Mouse (Mus musculus): ENCODE measurements around the gene Acsl6. TPM values are rescaled to one million over a fixed set of nuclear protein-coding genes. Genes with fewer than 3 reads are reported as not detected.

Gene Acsl6
- polyA plus RNA-seq (2015; fragmentation: Nextera tagmentation; extraction: Ambion mirVana) = 1.7 and 2.6 TPM in 2 replicates

GRCm38 (mm10) chr11:54303728-54304470 is at the start of gene Acsl6:
TSS of gene Acsl6 (plus strand) at chr11:54303798.
- peak; percentile 34; the same call in 1 of the 2 replicates for ATAC-seq
- Histone ChIP-seq H3K4me1 (replicated peaks) (peaks cover 4% of the 10 kb centered on the region), H3K9ac (peak within 1 kb of the TSS; percentile 34), H3K9me3 (no peaks in the 10 kb centered on the region; the same call in 1 of the 2 replicates), H3K27me3 (replicated peaks) (peaks cover 8% of the 10 kb centered on the region; the same call in 1 of the 2 replicates), H3K4me3 (replicated peaks) (peak within 1 kb of the TSS; percentile 50), H3K4me2 (replicated peaks) (peak within 1 kb of the TSS; percentile 93), H3K27ac (no peak within 1 kb of the TSS), H3K36me3 (no peaks in the 10 kb centered on the region)
- under 1% methylated on average over 56 of the region's 59 CpGs for WGBS

GRCm38 (mm10) chr11:54254114-54254513 is 49.5 kb upstream of the Acsl6 start:
- Histone ChIP-seq H3K36me3 (no peaks in the 10 kb centered on the region), H3K4me3 (replicated peaks) (no peak overlapping the region), H3K4me2 (replicated peaks) (no peak overlapping the region), H3K9ac (no peak overlapping the region), H3K9me3 (no peaks in the 10 kb centered on the region), H3K4me1 (replicated peaks) (no peaks in the 10 kb centered on the region), H3K27me3 (replicated peaks) (no peaks in the 10 kb centered on the region), H3K27ac (no peak overlapping the region)
- ATAC-seq = no peak
- 38% methylated on average over 4 of the region's 4 CpGs for WGBS

DNA sequence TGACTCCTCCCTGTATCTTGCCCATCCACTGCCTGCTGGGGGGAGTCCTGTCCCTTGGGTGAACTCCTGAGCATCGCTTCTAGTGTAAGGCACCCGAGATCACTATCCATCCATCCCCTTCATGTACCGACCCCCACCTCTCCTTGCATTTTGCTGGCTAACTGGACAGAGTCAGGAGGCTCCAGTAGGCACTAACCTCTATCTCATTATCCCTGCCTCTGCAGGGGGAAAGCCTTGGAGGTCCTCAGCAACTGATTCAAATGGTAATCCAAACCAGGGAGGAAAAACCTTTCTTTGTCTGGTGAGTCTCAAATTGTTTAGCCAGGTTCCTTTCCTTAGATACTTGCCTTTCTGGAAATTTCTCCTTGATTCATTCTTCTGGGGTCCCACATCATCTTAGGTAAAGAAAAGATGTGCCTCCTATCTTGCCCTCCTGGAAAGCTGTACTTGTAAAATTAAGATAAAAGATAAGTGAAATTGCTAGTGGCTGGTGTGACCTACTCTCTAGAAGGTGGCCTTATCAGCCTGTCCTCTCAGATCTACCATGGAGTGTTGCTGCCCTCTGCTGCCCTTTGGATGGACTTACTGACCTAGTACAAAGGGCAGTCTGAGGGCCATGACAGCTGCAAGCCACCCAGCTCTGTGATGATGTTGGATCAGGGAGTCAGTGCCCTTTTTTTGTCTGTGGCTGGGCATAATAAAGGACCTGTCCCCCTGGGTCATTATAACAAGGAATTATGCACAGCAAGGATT is 46.8 kb upstream of the Acsl6 start:
- H3K27me3 ChIP-seq (replicated peaks) = no peaks in the 10 kb centered on the region
- ATAC-seq = 0 out of 2 replicates have a peak, but pooled peaks have one; percentile 63
- H3K9me3 ChIP-seq = no peaks in the 10 kb centered on the region
- no peak overlapping the region for H3K4me2 ChIP-seq (replicated peaks)
- H3K27ac ChIP-seq = no peak overlapping the region
- no peaks in the 10 kb centered on the region for H3K36me3 ChIP-seq
- no peak overlapping the region for H3K9ac ChIP-seq
- no peaks in the 10 kb centered on the region for H3K4me1 ChIP-seq (replicated peaks)
- H3K4me3 ChIP-seq (replicated peaks) = no peak overlapping the region
- 64% methylated on average over 3 of the region's 3 CpGs for WGBS

DNA sequence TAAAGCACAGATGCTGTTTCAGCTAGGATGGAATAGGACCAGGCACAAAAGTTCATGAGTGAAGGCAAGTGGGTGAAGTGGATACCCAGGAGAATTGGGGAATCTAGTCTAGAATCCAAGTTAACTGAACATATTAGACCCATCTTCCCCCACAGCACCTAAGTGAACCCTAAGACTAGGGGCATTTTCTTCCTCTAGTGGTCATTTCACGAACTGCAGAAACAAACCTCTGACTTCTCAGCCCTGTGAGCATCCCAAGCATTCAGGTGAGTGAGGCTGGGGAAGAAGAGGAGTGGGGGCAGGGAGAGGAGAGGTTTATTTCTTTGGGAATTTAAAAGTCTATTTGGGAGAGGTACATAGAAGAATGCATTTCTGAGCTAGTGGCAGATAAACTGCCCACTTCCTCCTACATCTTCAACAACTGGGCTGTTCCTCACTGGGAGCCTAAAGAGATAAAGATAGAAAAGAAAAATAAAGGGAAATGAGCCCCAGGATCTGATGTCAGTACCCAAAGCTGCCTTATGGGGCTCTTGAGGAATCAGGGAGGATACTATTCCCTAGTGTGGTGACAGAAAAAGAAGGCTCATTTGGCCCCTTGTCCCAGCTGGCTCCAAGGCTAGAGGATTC is 40.1 kb upstream of the Acsl6 start:
- H3K27me3 ChIP-seq (replicated peaks) = no peaks in the 10 kb centered on the region
- H3K9me3 ChIP-seq = no peaks in the 10 kb centered on the region
- no peak overlapping the region for H3K4me3 ChIP-seq (replicated peaks)
- H3K9ac ChIP-seq = no peak overlapping the region
- no peak overlapping the region for H3K4me2 ChIP-seq (replicated peaks)
- H3K36me3 ChIP-seq = no peaks in the 10 kb centered on the region
- 26% methylated on average over 1 of the region's 1 CpGs for WGBS
- no peak for ATAC-seq
- no peaks in the 10 kb centered on the region for H3K4me1 ChIP-seq (replicated peaks)
- H3K27ac ChIP-seq = no peak overlapping the region

DNA sequence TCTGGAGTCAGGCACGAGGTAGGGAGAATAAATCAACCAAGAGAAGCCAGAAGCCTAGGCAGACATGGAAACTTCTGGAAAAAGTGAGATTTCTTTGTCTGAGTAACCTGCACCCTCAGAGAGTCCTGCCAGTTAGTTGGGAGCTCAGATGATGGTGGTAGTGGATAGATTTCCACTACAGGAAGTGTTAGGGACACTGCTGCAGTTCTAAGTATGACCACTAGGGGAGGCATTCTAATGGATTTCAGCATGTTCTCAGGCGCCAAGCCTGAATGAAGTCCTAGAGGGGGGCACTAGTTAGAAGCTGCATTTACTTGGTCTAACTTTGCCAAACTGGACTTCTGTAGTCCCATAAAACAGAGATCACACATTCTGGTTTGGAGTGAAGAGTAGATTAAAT is 39.1 kb upstream of the Acsl6 start:
- Histone ChIP-seq H3K4me2 (replicated peaks) (no peak overlapping the region), H3K27ac (no peak overlapping the region), H3K4me1 (replicated peaks) (no peaks in the 10 kb centered on the region), H3K36me3 (no peaks in the 10 kb centered on the region), H3K27me3 (replicated peaks) (no peaks in the 10 kb centered on the region), H3K9ac (no peak overlapping the region), H3K9me3 (no peaks in the 10 kb centered on the region), H3K4me3 (replicated peaks) (no peak overlapping the region)
- WGBS = 50% methylated on average over 2 of the region's 2 CpGs
- ATAC-seq = no peak

GRCm38 (mm10) chr11:54267177-54267576 is 36.4 kb upstream of the Acsl6 start, which contains the start of gene Il3:
TSS of gene Il3 (minus strand) at chr11:54267277.
- Histone ChIP-seq H3K4me2 (replicated peaks) (no peak within 1 kb of the TSS), H3K27ac (no peak within 1 kb of the TSS), H3K27me3 (replicated peaks) (no peaks in the 10 kb centered on the region), H3K9me3 (no peaks in the 10 kb centered on the region), H3K36me3 (no peaks in the 10 kb centered on the region), H3K4me3 (replicated peaks) (no peak within 1 kb of the TSS), H3K9ac (no peak within 1 kb of the TSS), H3K4me1 (replicated peaks) (no peaks in the 10 kb centered on the region)
- ATAC-seq = no peak
- WGBS = 79% methylated on average over 6 of the region's 6 CpGs

GRCm38 (mm10) chr11:54269191-54269896 is 34.3 kb upstream of the Acsl6 start:
- no peak overlapping the region for H3K27ac ChIP-seq
- no peak for ATAC-seq
- no peak overlapping the region for H3K9ac ChIP-seq
- H3K4me2 ChIP-seq (replicated peaks) = no peak overlapping the region
- no peaks in the 10 kb centered on the region for H3K36me3 ChIP-seq
- no peak overlapping the region for H3K4me3 ChIP-seq (replicated peaks)
- no peaks in the 10 kb centered on the region for H3K4me1 ChIP-seq (replicated peaks)
- no peaks in the 10 kb centered on the region for H3K9me3 ChIP-seq
- H3K27me3 ChIP-seq (replicated peaks) = no peaks in the 10 kb centered on the region
- 78% methylated on average over 3 of the region's 3 CpGs for WGBS

DNA sequence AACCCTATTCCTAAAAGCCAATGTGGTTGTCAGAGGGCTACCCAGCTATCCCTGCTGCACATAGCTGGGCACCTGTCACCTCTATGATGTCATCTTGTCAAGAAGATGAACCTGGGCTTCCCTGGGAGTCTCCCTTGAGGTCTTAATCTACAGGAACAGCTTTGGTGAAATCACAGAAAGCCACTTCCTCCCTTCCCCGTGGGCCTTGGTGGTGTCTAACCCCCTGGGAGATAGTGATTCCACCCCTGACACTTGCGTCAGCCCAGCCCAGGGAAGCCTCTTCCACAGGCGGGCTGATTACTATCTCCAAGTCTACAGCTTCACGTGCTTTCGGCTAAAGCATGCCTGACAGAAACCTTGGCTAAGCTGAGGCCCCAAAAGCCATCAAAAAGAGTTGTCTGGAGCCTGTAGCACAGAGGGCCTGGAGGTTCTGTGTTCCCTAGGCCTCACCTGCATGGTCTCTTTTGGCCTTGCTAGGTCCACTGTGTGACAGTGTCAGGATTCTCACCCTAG is 32.1 kb upstream of the Acsl6 start:
- H3K27me3 ChIP-seq (replicated peaks) = no peaks in the 10 kb centered on the region
- H3K4me2 ChIP-seq (replicated peaks) = no peak overlapping the region
- no peaks in the 10 kb centered on the region for H3K9me3 ChIP-seq
- H3K4me3 ChIP-seq (replicated peaks) = no peak overlapping the region
- no peaks in the 10 kb centered on the region for H3K36me3 ChIP-seq
- H3K4me1 ChIP-seq (replicated peaks) = no peaks in the 10 kb centered on the region
- no peak overlapping the region for H3K9ac ChIP-seq
- no peak for ATAC-seq
- H3K27ac ChIP-seq = no peak overlapping the region
- 68% methylated on average over 5 of the region's 5 CpGs for WGBS

GRCm38 (mm10) chr11:54287821-54288453 is 15.7 kb upstream of the Acsl6 start:
- H3K27ac ChIP-seq = no peak overlapping the region
- no peak overlapping the region for H3K9ac ChIP-seq
- H3K4me3 ChIP-seq (replicated peaks) = no peak overlapping the region
- no peak overlapping the region for H3K4me2 ChIP-seq (replicated peaks)
- no peaks in the 10 kb centered on the region for H3K27me3 ChIP-seq (replicated peaks)
- H3K9me3 ChIP-seq = no peaks in the 10 kb centered on the region
- H3K36me3 ChIP-seq = no peaks in the 10 kb centered on the region
- no peaks in the 10 kb centered on the region for H3K4me1 ChIP-seq (replicated peaks)
- no peak for ATAC-seq
- 81% methylated on average over 8 of the region's 8 CpGs for WGBS

DNA sequence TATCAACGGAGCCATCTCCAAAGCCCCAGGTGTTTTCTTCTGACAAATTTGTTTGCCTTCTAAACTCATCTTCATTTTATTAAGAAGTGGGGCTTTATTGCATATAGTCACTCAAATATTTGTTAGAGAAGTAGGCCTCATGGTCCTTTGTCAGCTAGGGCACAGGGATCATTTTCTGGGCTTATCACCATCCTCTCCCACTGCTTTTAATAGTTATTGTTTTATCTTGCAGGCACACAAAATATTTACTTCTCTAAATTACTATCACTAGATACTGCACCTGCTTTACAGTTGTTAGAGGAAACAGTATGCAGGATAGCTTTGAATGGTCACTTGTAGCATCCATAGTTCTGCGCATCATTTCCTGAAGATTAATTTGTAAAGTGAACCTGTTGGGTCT is 11.4 kb upstream of the Acsl6 start:
- no peak overlapping the region for H3K9ac ChIP-seq
- H3K27ac ChIP-seq = no peak overlapping the region
- no peaks in the 10 kb centered on the region for H3K36me3 ChIP-seq
- H3K9me3 ChIP-seq = no peaks in the 10 kb centered on the region
- no peak overlapping the region for H3K4me2 ChIP-seq (replicated peaks)
- no peaks in the 10 kb centered on the region for H3K4me1 ChIP-seq (replicated peaks)
- WGBS = 72% methylated on average over 2 of the region's 2 CpGs
- no peak overlapping the region for H3K4me3 ChIP-seq (replicated peaks)
- no peaks in the 10 kb centered on the region for H3K27me3 ChIP-seq (replicated peaks)
- no peak for ATAC-seq

GRCm38 (mm10) chr11:54293980-54294807 is 9.4 kb upstream of the Acsl6 start:
- WGBS = 52% methylated on average over 12 of the region's 12 CpGs
- Histone ChIP-seq H3K27me3 (replicated peaks) (no peaks in the 10 kb centered on the region), H3K27ac (no peak overlapping the region), H3K4me1 (replicated peaks) (no peaks in the 10 kb centered on the region), H3K9me3 (no peaks in the 10 kb centered on the region; the same call in 1 of the 2 replicates), H3K36me3 (no peaks in the 10 kb centered on the region), H3K4me3 (replicated peaks) (no peak overlapping the region), H3K9ac (no peak overlapping the region), H3K4me2 (replicated peaks) (no peak overlapping the region)
- no peak for ATAC-seq
